Mouse (Mus musculus): Measurements from ENCODE around the gene Tmem139.
A peak's percentile ranks its signal among the peaks of the same experiment; 100 is the strongest.

Gene Tmem139

GRCm38 (mm10) chr6:42261524-42262170, at the start of gene Tmem139:
Tmem139 (plus strand) TSS chr6:42261970.
- DNase-seq (ENCODE audit: low read depth, low spot score), result no peak

DNA sequence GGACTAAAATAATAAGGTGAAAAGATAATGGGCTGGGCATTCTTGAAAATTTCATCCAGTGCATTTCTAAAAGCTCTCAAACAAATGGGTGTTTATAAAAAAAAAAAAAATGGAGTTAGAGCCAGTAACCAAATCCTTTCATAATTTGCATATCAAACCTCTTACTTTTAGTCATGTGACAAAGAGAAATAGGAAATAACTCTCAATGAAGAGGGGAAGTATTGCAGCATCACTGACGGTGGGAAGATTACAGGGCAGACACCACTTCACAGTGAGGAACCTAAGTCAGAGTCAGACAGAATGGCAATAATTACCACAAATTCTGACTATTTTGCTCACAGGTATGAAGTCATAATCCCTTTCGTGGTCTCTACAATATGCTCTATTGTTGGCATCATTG, 46.7 kb upstream of the Tmem139 start, which contains the start of gene Tas2r144:
Gene Tas2r144, plus strand, starts transcription at position 301 of the 400 bp plus-strand sequence.
- DNase-seq (ENCODE audit: low read depth, low spot score), result no peak

GRCm38 (mm10) chr6:42222286-42222685, 39.5 kb upstream of the Tmem139 start:
- DNase-seq (ENCODE audit: low read depth, low spot score), result no peak

- no peak for DNase-seq (ENCODE audit: low read depth, low spot score)
Measured at GRCm38 (mm10) chr6:42225046-42225445, 36.7 kb upstream of the Tmem139 start.

- DNase-seq (ENCODE audit: low read depth, low spot score), result peak; percentile 89
Measured at GRCm38 (mm10) chr6:42227240-42228101, 34.3 kb upstream of the Tmem139 start.

- no peak for DNase-seq (ENCODE audit: low read depth, low spot score)
Measured at GRCm38 (mm10) chr6:42229610-42230009, 32.2 kb upstream of the Tmem139 start.

DNA sequence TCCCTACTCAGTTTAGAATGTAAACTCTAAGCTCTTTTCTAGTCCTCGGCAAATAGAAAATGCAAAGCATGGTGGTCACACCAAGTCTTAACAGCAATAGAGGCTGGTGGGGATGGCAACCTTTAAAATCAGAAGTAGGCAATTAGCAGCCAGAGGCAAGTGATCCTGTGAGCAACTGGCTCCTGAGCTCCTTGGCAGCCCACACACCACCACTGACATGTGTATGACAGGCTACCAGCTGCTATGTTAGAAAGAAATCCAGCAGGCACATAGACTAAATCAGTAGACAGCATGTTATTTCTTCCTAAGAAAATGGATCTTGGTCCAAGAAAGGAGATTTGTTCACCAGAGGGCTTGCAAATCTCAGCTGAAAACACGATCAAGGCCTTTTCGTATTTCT, 30.6 kb upstream of the Tmem139 start:
- no peak for DNase-seq (ENCODE audit: low read depth, low spot score)

DNA sequence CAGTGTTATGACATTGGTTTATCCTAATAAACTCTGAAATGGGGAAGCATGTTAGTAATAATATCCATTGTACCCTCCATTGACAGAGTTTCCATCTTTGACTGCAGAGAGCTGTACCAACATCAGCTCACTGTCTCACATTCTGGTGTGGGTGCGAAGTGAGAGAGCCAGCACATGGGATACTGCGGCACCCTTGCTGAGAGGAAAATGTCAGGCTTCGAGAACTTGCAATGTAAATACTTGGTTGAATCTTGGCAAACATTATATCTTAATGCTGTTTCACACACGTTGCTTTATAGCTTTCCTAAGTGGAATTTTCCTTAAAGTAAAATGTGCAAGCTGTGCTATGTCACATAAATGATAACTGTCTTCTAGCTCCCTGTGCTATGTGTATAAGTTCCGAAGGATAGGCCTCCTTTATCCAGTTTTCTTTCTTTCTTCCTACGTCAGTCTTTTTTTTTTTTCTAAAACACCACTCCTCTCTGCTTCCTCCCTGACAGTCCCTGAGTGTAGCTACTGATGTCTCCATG, 24.4 kb upstream of the Tmem139 start:
- DNase-seq (ENCODE audit: low read depth, low spot score), result no peak

GRCm38 (mm10) chr6:42241311-42242045, 20.3 kb upstream of the Tmem139 start:
- no peak for DNase-seq (ENCODE audit: low read depth, low spot score)

- DNase-seq (ENCODE audit: low read depth, low spot score), result peak; percentile 94
Measured at GRCm38 (mm10) chr6:42245711-42246353, 15.9 kb upstream of the Tmem139 start, which contains the start of gene Gstk1. Gstk1 (plus strand) TSS chr6:42245935.

DNA sequence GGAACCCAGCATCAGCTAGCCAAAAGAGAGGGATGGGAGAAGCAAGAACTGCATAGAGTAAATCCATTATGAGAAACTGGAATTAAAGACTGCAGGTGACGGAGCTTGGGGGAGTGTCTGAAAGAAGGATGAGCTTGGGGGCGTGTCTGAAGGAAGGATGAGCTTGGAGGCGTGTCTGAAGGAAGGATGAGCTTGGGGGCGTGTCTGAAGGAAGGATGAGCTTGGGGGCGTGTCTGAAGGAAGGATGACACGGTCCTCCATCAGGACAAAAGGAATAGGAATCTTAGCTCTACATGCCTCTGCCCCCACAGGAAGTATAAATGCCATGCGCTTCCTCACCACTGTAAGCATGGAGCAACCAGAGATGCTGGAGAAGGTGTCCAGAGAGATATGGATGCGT, 14.6 kb upstream of the Tmem139 start:
- DNase-seq (ENCODE audit: low read depth, low spot score), result peak; percentile 18

GRCm38 (mm10) chr6:42247981-42248380, 13.8 kb upstream of the Tmem139 start:
- no peak for DNase-seq (ENCODE audit: low read depth, low spot score)

DNA sequence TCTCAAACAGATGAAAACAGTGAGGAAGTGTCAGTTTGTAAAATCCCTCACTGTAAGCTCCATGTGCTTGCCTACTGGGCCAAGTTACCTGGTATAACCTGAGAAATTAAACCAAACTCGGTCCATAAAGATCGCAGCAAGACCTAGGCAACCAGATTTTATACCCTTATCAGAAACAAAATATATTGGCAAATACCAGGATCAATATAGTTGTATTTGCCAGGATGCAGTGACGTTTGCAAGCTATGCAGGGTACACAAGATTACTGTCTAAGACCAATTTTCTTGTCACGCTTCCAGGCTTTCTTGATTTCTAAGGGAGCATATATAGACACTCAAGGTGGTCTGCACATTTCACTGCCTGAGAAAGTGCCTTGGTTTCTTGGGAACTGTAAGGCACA, 10.0 kb upstream of the Tmem139 start:
- DNase-seq (ENCODE audit: low read depth, low spot score), result no peak

DNA sequence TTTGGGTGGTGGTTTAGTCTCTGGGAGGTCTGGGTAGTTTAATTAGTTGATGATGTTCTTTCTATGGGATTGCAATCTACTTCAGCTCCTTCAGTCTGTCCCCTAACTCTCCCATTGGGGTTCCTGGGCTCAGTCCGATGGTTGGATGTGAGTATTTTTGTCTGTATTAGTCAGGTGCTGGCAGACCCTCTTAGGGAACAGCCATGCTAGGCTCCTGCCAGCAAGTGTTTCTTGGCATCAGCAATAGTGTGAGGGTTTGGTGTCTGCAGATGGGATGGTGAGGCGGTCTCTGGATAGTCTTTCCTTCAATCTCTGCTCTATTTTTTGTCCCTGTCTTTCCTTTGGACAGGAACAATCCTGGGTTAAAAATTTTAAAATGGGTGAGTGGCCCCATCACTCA, 8.7 kb upstream of the Tmem139 start:
- DNase-seq (ENCODE audit: low read depth, low spot score), result no peak

GRCm38 (mm10) chr6:42257303-42257863, 4.4 kb upstream of the Tmem139 start:
- DNase-seq (ENCODE audit: low read depth, low spot score), result peak; percentile 84

- no peak for DNase-seq (ENCODE audit: low read depth, low spot score)
Measured at GRCm38 (mm10) chr6:42260430-42260829, 1.3 kb upstream of the Tmem139 start.

DNA sequence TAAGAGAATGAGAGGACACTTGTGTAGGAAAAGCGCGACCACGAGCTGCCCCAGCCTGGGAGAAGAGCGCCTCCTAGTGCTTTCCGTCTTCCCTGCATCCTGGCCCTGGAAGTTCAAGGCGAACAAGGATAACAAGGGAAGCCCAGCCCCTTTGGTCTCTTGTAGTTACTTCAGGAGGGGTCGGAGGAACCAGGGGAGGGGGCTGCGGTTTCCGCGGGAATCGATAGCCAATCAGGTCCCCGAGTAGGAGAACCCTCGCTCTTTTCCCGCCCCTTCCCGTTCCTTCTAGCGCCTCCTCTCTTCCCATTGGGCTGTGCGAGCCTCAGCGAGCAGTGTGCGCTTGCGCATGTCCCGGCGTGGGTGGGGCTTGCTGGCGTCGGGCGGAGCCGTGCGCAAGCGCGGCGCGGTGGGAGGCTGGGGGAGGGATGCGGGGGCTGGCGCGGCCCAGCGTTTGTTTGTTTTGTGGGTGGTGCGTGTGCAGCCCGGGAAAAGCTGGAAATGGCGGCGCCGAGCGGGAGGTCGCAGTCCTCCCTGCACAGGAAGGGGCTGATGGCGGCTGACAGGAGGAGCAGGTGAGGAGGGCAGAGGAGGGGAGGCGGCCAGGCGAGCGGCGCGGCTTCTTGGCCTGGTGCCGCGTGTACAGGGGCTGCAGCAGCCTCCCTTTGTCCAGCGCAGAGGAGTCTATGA, 3.0 kb downstream of the Tmem139 start, which contains the start of gene Casp2:
Gene Casp2, plus strand, starts transcription at position 360 of the 687 bp plus-strand sequence.
- peak; percentile 99 for DNase-seq (ENCODE audit: low read depth, low spot score)

DNA sequence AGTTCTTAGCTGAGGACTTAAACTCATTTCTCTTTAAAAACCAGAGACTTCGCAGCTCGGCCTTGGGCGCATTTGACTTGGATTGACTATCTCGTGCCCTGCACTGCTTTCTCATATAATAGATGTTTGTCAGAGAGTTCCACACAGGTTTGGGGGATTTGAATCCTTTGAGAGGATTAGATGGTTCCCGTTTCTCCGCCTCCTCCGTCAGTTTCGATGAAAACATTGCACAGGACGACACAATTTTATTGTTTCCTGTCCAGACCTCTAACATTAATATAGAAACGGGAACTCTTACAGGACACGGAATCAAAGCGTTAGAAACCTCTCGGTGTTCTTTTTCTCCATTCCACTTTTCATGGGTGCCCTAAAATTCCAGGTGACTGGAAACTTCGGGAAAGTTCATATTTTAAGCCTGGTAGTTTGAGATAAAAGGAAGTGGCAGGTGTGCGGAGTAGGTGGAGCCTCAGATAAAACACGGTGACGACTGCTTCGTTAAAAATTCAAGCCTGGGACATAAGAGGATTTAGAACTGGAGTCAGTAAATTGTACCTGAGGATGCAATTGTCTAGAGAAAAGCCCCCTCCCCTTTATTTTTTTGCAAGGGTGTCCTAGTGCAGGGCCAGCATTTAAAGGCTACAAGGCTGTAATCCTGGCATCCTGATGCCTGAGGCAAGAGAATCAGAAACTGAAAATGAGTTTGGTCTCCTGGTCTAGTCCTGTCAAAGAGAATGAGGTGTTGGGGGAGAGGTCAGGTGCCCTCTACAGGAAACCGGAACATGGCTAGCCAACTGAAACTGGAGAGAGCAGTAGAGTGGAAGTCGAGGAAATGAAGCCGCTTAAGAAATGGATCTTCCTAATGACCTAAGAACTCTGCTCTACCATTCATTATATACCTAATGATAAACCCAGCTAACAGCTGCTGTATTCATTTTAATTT, 3.9 kb downstream of the Tmem139 start:
- DNase-seq (ENCODE audit: low read depth, low spot score), result peak; percentile 57

DNA sequence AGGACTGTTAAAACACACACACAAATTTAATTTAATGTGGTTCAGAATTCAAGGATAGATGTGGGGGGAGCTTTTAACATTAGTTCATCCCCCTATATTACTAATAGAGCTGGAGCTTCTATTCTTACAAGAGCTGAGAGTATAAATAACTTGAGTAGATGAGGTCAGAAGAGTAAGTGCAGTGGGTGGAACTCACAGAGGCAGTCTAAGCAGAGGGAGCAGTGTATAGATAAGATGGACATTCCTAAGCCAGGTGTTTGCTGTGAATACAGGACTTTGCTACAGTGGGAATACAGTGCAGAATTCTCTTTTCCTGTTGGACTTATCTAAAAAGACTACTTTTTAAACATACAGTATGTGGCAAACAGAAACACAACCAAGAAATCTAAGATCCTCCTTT, 9.0 kb downstream of the Tmem139 start:
- no peak for DNase-seq (ENCODE audit: low read depth, low spot score)
